Mouse (Mus musculus) E14TG2a.4 (cell line): ENCODE measurements around the gene Zfand4.
"Not testable (repeated sequence)": the region's sequence is repeated elsewhere in the genome, so short reads cannot be mapped to it uniquely, and the experiment has no call there.

ENCODE experiments used
- H3K27me3 ChIP-seq: 2 replicates; pipeline ENCODE4 v1.6.1; 2014; ENCODE audit warnings: low read length, control low read depth; ENCODE audit not compliant: insufficient read depth
- H3K36me3 ChIP-seq: 2 replicates; pipeline ENCODE4 v1.6.1; 2014; ENCODE audit warnings: low read length, control low read depth; ENCODE audit not compliant: insufficient read depth
- H3K4me1 ChIP-seq: replicated peaks from 2 replicates; pipeline ENCODE4 v1.6.1; 2014; ENCODE audit warnings: low read depth, low read length, control low read depth
- H3K4me3 ChIP-seq: replicated peaks from 2 replicates; pipeline ENCODE4 v1.5.1; 2014; ENCODE audit warnings: mild to moderate bottlenecking, low read length
- H3K9me3 ChIP-seq: 2 replicates; pipeline ENCODE4 v1.6.1; 2014; ENCODE audit warnings: low read length, control low read depth
- CTCF ChIP-seq: conservative IDR thresholded peaks from 2 replicates; pipeline ENCODE4 v1.5.1; 2014; ENCODE audit warnings: low read length
- NANOG ChIP-seq: IDR thresholded peaks from 2 replicates; pipeline ENCODE4 v1.6.1; 2014; ENCODE audit warnings: borderline replicate concordance, low read length, mixed read lengths
- POU5F1 ChIP-seq: IDR thresholded peaks from 2 replicates; pipeline ENCODE4 v1.6.1; 2014; ENCODE audit warnings: low read length, borderline replicate concordance

The Zfand4 gene

DNA sequence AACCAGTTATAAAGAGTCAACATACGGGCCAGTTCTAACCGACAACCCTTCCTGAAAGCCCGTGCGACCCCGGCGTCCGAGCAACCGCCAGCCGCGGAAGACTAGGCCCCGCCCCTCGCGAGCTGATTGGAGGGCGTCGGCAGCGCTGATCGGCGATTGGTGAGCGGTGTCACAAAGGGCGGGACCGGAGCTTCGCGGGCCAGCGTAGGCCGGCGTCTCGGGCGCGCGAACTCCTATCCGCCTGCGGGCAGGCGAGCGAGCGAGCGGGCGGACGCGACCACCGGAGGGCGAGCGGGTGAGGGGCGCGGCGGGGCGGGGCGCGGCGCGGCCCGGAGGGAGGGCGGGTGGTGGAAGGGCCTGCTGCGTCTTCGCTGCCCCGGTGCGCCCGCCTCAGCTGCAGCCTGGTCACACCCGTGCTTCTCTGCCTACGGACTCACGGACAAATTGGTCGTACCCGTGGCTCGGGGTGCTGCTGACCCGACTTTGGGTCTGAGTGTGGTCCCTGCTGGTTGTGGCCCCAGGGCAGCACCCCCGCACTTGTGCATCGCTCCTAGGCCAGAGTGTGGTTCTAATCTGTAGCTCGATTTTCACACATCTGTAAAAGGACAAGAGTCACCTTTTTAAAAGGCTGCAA, at the start of gene Zfand4:
Gene Zfand4 (plus strand): TSS at position 205 of the 634 bp plus-strand sequence.
- Histone ChIP-seq H3K27me3 (no peaks in the 10 kb centered on the region), H3K4me3 (peak within 1 kb of the TSS; percentile 81), H3K9me3 (no peaks in the 10 kb centered on the region), H3K36me3 (peaks cover 36% of the 10 kb centered on the region), H3K4me1 (peaks cover 34% of the 10 kb centered on the region)
- TF ChIP-seq CTCF: no peak
- no peak for TF ChIP-seq POU5F1
- no peak for TF ChIP-seq NANOG

DNA sequence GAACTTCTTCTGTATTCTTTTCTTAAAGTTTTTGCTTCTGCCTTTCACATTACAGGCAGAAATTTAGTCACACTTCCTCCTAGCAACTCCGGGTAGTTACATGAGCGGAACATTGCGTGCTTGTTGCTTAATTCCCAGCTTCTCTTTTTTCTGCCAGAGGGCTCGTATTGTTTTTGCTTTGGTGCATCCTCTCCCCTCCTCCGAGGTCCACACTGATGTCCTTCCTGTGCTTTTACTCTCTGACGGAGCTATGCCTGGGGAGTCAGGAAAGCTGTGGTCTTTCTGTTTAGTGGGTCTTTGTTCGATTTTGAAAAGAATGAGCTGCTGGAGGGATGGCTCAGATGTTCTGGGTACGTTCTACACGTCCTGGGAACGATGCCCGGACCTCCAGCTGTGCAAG, 36.3 kb upstream of the Zfand4 start:
- Histone ChIP-seq H3K9me3 (no peaks in the 10 kb centered on the region), H3K36me3 (peaks cover 95% of the 10 kb centered on the region), H3K4me3 (no peak overlapping the region), H3K27me3 (no peaks in the 10 kb centered on the region), H3K4me1 (no peaks in the 10 kb centered on the region)
- TF ChIP-seq CTCF (no peak), NANOG (no peak), POU5F1 (no peak)

DNA sequence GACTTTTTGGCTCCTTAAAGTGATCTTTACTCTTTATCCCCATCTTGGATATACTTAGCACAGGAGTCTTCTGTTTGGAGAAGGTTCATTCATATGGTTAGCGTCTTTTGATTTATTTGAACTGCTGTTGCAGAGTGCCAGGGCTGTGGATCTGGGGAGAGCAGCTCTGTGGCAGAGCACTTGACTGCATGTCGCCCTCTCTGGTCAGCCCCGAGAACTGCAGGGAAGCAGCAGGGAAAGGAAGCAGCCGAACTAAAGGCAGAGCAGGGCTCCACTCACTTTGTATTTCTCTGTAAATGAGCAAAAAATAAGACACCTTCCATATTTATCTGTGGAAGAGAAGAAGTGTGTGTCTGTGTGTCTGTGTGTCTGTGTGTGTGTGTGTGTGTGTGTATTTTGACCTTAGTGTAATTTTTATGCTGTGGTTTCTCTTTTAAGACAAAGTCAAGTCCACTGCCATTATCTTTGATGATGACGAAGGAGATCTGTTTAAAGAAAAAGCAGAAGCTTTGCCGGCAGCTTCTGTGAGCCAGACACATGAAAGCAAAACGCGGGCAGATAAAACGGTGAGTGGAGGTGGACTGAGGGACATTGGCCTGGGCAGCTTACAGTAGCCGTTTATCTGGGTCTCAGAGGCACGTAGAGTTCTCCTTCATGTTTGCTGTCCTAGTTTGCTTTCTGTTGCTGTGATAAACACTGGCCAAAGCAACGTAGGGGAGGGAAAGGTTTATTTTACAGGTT, 35.1 kb upstream of the Zfand4 start:
- Histone ChIP-seq H3K4me3 (no peak overlapping the region), H3K27me3 (no peaks in the 10 kb centered on the region), H3K36me3 (peaks cover 95% of the 10 kb centered on the region), H3K9me3 (no peaks in the 10 kb centered on the region), H3K4me1 (no peaks in the 10 kb centered on the region)
- no peak for TF ChIP-seq NANOG
- TF ChIP-seq POU5F1: no peak
- TF ChIP-seq CTCF: peak; percentile 97

DNA sequence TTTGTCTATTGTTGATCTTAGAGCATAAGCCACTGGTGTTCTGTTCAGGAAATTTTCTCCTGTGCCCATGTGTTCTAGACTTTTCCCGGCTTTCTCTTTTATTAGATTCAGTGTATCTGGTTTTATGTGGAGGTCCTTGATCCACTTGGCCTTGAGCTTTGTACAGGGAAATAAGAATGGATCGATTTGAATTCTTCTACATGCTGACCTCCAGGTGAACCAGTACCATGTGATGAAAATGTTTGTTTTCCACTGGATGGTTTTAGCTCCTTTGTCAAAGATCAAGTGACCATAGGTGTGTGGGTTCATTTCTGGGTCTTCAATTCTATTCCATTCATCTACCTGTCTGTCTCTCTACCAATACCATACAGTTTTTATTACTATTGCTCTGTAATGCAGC, 29.2 kb upstream of the Zfand4 start:
- H3K4me3 ChIP-seq, H3K27me3 ChIP-seq, H3K4me1 ChIP-seq: not testable (repeated sequence)
- peaks cover 30% of the 10 kb centered on the region for H3K9me3 ChIP-seq
- H3K36me3 ChIP-seq: peaks cover 88% of the 10 kb centered on the region

DNA sequence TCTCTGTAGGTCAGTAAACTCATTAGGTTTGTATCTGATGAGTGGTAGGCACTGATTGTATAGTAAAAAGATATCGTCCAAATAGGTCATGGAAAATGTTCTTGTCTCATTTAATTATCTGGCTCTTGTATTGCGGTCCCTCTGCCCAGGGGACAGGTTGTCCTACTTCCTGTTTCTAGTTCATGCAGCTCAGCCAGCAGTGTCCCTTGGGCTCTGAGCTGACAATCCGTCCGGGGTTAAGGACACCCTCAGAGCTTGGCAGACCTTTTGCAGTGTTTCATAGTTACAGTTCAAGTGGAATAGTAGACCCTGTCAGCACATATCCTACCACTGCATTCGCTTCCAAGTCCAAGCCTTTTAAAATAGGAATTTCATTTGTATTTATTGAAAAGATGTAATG, 28.7 kb upstream of the Zfand4 start:
- Histone ChIP-seq H3K36me3 (peaks cover 88% of the 10 kb centered on the region), H3K27me3 (no peaks in the 10 kb centered on the region)
- TF ChIP-seq CTCF: no peak
- no peak for TF ChIP-seq NANOG
- no peak for TF ChIP-seq POU5F1

DNA sequence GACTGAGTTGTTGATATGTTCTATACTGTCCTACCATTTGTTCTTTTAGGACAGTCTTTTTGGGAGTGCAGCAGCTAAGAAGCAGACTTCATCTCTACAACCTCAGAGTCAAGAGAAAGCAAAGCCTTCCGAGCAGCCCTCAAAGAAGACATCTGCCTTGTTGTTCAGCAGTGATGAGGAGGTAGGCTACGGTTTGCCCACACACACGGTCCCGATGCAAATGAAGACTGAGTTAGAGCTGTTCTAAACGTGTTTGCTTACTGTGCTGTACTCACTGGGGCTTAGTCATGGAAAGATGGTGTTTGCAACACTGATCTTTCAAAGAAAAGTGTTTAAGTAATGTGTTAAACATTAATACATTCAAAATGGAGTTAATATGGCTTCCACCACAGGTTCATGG, 25.9 kb upstream of the Zfand4 start:
- no peak overlapping the region for H3K4me3 ChIP-seq
- H3K27me3 ChIP-seq: no peaks in the 10 kb centered on the region
- H3K4me1 ChIP-seq: no peaks in the 10 kb centered on the region
- H3K9me3 ChIP-seq: peaks cover 63% of the 10 kb centered on the region
- peaks cover 86% of the 10 kb centered on the region for H3K36me3 ChIP-seq
- TF ChIP-seq NANOG: no peak
- no peak for TF ChIP-seq CTCF
- no peak for TF ChIP-seq POU5F1

More for the DNA sequence above, 28.7 kb upstream of the Zfand4 start:
- Histone ChIP-seq H3K4me1 (no peaks in the 10 kb centered on the region), H3K4me3 (no peak overlapping the region), H3K9me3 (peaks cover 35% of the 10 kb centered on the region)

DNA sequence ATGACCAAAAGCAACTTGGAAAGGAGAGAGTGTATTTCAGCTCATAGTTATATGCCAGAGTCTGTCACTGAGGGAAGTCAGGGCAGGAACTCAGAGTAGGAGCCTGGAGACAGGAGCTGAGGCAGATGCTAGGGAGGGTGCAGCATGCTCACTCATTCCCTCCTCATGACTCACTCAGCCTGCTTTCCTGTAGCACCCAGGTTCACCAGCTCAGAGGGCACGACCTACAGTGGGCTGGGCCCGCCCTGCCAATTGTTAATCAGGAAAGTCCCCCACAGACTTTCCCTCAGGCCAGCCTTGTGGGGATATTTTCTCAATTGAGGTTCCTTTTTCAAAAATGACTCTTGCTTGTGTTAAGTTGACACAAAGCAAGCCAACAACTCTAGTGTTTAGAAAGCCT, 23.7 kb upstream of the Zfand4 start:
- no peak overlapping the region for H3K4me3 ChIP-seq
- H3K27me3 ChIP-seq: no peaks in the 10 kb centered on the region
- peaks cover 88% of the 10 kb centered on the region for H3K36me3 ChIP-seq
- no peaks in the 10 kb centered on the region for H3K4me1 ChIP-seq
- TF ChIP-seq NANOG (no peak), CTCF (no peak), POU5F1 (no peak)
- H3K9me3 ChIP-seq: peaks cover 86% of the 10 kb centered on the region

DNA sequence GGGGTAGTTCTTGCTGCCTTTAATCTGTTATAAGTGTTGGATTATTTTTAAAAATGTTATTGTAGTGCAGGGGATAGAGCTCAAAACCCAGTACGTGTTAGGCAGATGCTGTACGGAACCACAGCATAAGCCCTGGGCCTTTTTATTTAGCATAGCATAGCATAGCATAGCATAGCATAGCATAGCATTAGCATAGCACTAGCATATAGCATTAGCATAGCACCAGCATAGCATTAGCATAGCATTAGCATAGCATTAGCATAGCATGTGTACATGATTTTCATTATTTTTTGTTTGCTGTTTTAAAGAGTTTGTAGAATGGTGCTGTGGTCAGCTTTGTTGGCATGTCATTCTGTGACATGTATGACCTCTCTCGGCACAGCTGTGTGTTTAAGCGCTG, 4.4 kb upstream of the Zfand4 start:
- Histone ChIP-seq H3K4me1 (peaks cover 21% of the 10 kb centered on the region), H3K9me3 (no peaks in the 10 kb centered on the region), H3K36me3 (peaks cover 76% of the 10 kb centered on the region), H3K27me3 (no peaks in the 10 kb centered on the region), H3K4me3 (no peak overlapping the region)
- TF ChIP-seq POU5F1: no peak
- TF ChIP-seq NANOG: no peak
- TF ChIP-seq CTCF: no peak

DNA sequence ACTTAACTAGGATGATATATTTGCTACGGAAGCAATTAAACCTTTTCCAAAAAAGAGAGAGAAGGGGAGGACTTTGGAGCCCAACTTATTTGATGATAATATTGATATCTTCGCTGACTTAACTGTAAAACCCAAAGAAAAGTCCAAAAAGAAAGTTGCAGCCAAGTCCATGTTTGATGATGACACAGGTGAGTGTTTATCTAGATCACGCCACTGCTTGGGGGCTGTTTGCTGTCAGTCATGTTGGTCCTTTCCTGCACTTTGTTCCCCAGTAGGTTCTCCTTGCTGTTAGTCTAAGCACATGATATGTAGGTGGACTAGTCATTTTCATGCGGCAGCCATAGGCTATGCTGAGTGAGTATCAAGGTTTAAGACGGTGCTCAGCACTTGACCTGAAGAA, 3.5 kb upstream of the Zfand4 start:
- no peaks in the 10 kb centered on the region for H3K27me3 ChIP-seq
- no peak for TF ChIP-seq CTCF
- no peak for TF ChIP-seq NANOG
- TF ChIP-seq POU5F1: no peak
- H3K4me1 ChIP-seq: peaks cover 28% of the 10 kb centered on the region
- no peaks in the 10 kb centered on the region for H3K9me3 ChIP-seq
- no peak overlapping the region for H3K4me3 ChIP-seq
- peaks cover 68% of the 10 kb centered on the region for H3K36me3 ChIP-seq
